Mouse (Mus musculus): ENCODE results near the gene Chrm4. TPM values are rescaled to one million over a fixed set of nuclear protein-coding genes. Genes with fewer than 3 reads are reported as not detected.

The Chrm4 gene
- total RNA-seq, 2 experiments from 2014 or later, result not detected

DNA sequence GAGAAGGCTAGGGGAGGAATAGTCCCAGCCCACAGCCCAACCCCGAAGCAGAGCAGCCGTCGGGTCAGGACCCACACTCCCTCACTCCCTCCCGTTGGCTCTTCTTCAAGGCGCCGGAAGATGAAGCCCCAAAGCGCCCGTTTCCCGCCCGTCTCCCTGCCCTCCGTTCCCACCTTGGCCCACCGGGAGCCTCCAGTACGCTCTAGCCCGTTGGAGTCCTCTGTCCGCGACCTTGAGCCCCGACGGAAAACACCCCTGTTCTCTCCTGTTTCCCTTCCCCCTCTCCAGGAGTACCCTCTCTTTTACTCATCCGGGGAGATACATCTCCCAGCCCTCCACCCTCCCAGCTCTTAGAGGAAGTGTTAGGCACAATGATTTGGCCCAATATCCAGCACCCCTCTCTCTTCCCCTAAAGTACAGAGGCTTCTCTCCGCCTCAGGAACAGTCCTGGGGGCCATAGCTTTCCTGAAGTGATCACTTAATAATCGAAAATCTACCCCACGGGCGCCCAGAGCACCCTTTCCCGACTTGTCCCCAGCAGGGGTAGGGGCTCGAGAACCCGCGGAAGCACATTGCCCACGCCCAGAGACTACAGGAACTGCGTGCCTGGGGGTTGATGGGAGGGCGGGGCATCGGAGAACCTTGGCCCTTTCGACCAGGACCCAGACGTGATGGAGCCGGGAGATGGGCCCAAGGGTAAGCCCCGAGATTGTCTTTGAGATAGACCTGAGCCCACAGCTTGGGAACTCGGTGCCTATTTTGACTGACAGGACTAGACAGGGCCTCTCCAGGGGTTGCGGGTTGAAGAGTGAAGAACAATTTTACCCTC is 4.2 kb upstream of the Chrm4 start:
- DNase-seq (ENCODE audit: low spot score), result no peak

DNA sequence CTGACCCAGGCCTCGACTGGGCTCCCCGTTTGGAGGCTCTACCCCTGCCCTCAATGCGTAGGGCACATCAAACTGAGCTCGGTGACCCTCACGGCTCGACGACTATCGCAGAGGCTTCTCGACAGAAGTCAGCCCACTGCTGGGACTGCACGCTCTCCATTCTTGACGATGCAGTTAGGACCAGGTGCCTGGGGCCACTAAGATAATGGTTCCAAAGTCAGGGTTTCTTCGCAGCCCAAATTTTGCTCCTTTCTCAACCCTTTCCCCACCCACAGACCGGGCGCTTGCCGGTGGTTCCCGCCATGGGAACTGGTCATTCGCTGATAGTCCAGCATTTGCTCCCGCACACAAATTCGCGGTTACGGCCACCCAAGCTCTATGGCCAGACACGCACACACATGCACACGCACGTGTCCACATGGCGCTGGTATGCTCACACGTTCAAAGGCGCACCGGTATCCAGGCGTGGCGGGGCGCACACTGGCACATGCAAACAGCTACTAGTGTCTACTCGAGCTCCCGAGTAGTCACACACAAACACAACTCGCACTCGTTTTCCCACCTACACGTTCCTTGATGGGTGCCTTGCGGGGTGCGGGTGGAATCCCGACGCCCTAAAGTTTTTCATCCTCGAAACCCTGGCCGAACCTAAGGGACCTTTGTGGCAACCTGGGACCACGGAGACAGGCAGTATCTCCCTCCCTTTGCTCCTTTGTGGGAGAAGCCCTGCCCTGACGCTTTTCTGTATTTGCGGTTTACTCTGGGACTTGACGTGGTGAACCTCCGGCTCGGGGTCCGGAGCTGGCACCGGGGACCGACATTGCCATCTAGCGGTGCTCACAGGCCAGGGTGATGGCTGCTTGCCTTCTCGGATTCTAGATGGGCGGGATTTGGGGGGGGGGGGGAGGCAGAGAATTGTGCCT is 3.4 kb upstream of the Chrm4 start:
- DNase-seq (ENCODE audit: low spot score), result peak; percentile 64

DNA sequence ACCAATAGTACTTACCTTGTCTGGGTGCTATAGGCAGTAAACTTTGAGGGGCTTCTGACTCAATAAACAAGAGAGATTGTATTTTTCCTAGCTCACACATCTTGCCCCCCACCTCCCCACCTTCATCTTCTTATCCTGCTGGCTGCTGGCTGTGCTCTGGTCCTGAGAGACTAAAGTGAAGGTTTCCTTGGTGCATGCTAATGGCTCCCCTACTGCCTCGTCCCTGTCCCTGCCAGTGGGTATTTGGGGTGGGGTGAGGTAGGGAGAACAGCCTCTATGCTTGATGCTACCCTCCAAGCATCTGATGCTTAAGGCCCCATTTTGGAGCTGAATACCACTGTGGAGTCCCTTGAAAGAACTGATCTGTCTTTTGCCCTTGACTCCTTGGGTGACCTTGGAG is 2.3 kb upstream of the Chrm4 start:
- DNase-seq (ENCODE audit: low spot score), result no peak

DNA sequence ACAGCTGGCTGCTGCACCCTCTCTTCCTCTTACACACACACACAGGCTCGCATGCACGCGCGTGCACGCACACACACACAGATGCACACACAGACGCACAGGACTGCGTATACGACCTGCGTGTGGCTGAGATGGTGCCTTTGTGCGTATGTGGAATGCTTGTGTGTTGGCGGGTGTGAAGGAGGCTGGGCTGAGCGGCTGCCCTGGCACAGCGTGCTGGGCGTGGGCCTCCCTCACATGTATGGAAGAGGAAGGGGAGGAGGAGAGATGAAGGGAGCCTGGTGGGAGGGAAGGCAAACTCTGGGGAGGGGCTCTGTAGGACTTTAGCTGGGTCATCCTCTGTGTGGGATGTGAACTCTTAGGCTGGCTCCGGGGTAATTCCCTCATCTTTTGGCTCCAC is 1.6 kb upstream of the Chrm4 start:
- no peak for DNase-seq (ENCODE audit: low spot score)

DNA sequence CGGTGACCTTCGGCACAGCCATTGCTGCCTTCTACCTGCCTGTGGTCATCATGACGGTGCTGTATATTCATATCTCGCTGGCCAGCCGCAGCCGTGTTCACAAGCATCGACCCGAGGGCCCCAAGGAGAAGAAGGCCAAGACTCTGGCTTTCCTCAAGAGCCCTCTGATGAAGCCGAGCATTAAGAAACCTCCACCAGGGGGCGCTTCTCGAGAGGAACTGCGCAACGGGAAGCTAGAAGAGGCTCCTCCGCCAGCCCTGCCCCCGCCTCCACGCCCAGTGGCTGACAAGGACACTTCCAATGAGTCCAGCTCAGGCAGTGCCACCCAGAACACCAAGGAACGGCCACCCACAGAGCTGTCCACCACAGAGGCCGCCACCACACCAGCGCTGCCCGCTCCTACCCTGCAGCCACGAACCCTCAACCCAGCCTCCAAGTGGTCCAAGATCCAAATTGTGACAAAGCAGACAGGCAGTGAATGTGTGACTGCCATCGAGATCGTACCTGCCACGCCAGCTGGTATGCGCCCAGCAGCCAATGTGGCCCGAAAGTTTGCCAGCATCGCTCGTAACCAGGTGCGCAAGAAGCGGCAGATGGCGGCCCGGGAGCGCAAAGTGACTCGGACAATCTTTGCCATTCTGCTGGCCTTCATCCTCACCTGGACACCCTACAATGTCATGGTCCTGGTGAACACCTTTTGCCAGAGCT is 931 bp downstream of the Chrm4 start:
- DNase-seq (ENCODE audit: low spot score), result peak; percentile 73

DNA sequence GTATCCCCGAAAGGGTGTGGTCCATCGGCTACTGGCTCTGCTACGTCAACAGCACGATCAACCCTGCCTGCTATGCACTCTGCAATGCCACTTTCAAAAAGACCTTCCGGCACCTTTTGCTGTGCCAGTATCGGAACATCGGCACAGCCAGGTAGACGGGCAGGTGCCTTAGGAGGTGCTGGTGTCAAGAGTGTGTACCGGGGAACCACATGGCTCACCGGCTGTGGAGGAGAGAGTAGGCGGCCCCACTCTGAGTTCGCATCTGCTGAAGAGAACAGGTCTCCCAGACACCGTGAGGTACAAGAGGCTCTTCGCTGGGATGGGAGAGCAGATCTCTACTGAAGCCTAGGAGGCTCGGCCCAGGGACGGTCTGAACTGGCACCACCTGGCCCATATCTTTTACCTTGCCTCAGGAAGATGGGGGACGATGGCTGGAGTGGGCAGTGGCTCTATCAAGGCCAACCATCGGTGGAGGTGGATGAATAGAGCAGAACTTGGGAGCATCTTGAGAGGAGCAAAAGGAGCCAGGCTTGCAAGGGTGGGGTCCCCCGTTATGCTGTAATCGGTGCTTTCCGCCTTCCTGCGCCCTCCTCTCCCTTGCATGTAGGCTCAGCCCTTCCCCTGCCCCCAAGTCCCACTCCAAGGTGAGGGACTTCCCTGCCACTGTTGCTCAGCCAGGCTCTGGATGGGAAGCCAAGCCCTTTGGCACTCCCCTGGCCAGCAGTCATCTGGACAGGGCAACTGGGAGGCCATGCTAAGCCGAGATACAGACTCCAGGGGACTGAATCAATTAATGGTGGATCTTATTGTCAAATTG is 1.7 kb downstream of the Chrm4 start:
- DNase-seq (ENCODE audit: low spot score), result no peak

DNA sequence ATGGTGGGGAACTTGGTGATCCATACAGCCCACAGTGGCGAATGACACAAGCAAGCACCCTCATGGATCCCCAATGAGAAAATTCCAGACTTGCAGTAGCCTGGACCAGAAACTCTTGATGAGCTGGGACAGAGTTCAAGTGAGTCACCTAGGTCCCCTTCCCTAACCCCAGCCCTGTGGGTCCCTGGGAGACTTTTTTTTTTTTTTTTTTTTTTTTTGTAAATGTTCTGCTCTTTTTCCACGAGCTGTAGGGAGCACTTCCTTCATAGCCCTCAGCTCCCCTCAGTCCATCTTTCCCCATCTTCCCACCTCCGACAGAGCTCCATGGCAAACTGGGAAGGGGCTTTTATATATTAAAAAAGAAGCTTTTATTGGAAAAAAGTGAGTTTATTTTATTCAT is 2.4 kb downstream of the Chrm4 start:
- DNase-seq (ENCODE audit: low spot score), result no peak

DNA sequence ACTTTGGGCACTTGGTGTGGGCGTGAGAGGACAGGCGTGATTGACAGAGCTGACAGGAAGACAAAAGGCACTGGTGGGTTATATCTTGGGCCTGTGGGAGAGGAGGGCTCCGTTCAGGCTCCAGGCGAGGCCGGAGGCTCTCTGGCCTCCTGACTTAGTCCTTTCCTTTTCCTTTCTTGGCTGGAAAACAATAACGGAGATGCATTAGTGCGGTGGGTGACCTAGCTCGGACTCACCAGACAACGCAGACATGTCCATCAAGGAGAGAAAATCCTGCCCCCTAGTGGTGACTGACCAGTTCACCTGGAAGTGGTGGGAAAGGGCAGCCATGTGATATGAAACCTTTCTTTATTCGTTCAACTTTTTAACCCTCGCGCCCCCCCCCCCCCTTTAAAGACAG is 2.9 kb downstream of the Chrm4 start:
- peak; percentile 74 for DNase-seq (ENCODE audit: low spot score)

DNA sequence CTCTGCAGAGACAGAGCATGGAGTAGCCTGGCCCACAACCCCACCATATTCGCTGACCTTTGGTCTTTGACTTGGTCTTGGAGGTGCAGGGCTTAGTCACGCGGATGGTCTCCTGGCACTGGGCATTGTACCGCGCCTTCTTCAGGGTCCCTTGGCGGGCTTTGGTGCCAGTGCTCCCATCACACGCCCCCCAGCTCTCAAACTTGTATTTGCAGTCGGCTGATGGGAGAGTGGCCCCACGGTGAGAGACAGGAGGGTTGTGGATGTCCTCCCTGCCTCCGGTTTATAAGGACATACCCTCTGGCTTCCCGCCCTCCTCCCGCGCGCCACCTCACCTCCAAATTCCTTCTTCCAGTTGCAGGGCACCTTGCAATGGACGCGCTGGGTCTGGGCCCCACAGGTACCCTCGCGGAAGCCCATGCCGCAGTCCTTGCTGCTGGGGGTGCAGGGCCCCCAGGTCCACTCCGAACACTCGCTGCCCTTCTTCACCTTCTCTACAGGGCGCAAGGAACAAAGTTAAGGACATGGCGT is 3.8 kb downstream of the Chrm4 start:
- DNase-seq (ENCODE audit: low spot score), result no peak

DNA sequence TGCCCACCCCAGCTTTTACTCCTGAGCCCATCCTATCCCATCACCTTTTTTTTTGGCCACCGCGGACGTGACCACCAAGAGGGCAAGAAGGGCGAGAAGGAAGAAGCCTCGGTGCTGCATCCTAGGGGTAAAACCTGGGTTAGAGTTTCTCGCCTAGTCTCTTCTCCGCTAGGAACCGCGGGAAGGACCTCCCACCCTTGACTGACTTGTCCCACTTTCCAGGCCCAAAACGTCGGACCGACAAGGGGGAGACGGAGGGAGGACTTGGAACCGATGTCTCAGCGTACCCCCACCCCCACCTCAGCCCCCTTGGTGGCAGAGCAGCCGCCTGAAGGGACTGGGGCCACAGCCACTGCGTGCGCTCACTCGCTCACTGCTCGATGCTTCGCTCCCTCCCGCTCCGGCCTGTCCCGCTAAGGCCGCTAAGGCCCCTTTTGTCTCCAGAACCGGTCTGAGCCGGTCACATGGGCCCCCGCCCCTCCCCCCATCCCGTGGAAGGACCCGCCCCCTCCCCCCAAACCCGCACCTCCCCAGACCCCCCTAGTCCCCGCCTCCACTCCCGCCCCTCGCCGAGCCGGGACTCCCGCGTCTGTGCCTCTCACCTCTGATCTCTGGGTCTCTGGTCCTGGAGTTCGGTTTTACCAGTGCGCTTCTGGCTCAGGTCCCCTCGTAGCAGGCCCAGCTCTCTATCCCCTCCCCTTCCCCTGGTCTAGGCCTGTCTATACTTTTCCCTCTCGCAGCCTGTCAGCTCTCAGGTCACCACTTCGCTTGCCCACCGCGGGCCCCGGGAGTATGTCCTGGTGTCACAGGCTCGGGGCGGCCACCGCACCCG is 4.5 kb downstream of the Chrm4 start:
- DNase-seq (ENCODE audit: low spot score), result no peak

DNA sequence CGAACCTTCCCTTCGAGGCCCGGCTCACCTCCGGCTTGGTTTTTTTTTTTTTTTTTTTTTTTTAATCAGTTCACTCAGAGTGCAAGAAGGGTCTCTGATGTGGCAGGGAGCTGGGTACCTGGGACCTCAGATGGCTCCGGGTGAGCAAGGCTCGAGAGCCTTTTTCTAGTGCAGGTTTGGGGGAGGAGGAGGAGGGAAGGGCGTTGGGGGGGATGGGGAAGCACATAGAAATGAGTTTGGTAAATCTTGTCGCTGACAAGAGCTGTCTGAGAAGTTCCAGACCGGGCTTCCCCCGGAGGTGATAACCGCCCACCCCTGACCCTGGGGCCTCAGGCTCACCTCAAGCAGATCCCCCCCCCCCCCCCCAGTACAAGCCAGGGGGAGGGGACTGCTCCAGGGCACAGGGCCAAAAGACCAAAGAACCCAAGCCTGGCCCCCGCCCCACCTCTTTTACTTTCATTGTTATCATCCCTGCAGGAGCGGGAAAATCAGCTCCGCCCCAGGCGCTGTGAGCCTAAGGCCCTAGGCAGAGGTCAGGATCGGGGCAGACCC is 5.2 kb downstream of the Chrm4 start, which contains the start of gene Mdk:
Mdk (minus strand) TSS at position 138 of the 552 bp plus-strand sequence.
- no peak for DNase-seq (ENCODE audit: low spot score)

DNA sequence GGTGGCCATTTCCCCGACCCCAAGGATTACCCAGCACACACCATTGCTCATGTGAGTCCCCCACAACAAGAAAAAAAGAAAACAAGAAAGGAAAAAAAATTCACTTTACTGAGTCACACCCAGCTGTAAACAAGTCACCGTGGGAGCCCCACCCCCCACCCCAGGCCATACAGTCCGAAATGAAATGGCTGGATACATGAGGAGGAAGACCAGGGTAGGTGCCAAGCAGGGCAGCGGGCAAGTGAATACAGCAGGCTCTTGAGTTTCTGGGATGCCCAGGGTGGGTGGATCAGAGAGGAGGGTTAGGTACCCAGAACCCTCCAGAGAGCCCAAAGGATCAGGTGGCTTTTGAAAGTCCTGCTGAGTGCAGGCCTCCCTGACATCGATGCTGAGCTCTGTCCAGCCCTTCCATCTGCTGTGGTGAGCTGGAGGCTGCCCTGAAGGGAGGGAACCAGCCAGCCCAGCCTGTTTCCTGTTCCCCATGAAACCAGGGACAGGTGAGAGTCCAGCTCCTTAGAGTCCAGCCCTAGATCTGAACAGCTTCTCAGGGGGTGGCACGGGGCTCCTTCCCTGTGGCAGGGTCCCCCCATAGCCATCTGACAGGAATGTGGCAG is 5.8 kb downstream of the Chrm4 start:
- DNase-seq (ENCODE audit: low spot score), result no peak

DNA sequence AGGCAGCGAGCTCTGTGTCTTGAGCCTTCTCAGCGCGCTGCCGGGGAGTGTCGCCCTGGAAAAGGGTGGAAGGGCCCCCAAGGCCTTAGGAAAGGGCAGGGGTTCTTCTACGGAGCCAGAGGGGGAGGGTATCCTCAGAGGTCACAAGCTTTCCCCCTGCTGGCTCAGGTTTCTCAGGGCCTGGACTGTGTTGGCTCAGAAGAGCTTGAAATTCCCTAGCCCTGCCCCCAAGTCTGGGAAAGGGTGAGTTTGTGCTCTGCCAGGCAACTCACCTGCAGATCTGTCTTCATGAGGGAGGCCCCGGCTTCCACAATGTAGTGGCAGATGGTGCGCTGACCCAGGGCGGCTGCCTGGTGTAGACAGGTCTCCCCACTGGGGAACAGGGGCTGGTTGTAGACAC is 6.4 kb downstream of the Chrm4 start:
- DNase-seq (ENCODE audit: low spot score), result no peak

DNA sequence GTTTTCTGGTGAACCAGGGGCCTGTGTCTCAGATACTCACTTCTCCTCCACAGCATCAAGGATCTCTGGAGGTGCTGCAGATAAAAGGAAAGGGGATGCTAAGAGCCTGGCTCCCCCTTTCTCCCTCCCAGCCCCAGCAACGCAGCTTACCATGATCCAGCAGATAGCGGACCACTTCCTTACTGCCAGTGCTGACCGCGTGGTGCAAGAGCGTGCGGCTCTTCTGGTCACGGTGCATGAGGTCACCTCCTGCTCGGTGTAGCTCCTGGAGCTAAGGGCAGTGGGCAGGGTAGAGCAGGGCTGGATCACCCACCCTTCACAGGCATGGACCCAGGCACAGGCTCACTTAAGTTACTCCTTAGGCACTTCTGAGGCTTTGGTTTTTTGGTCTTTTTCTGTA is 7.0 kb downstream of the Chrm4 start:
- no peak for DNase-seq (ENCODE audit: low spot score)

DNA sequence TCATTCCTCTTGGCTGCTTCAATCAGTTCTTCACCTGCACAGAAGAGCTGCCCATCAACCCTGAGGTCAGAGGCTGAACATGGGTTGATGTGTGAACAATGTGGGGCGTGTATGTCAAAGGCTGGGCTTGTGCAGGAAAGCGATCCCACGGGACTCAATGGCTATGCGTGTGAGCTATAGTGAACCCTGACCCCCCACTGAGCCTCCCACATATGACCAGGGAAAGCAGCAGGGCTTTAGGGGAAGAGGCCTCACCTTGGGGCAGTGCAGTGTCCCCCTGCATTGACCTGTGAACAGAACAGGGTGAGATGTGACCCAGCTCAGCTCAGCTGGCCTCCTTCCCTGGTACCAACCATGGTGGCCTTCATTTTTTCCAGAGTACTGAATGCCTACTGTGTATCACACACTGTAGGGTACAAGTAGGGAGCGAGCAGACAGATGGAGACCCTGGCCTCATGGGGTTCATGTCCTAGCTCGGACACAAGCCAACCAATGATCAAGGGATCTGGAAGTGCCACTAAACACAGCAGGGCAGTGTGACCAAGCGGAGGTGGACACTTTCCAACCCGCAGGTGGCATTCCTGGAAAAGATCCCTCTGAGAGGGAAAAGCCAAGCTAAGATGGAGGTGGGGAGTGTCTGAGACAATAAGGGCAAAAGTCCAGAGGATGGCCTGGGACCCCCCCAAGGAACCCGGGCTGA is 7.9 kb downstream of the Chrm4 start:
- no peak for DNase-seq (ENCODE audit: low spot score)

DNA sequence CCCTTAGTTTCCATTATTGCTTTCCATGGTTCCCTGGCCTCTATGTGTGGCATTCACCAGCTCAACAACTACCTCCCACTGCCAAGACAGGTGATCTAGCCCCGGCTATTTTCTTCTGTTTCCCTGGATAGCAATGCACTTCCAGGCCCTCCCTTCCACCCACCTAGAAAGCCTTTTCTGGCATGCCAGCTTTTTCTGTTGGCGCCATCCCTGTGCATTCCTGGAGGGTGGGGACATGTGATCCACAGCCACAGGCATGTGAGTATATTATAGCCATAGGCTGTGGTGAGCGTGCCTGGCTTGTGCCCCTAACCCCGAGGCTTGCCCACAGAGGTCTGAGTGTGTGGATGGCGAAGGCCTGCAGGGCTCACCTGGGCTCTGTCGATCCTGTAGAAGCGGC is 9.1 kb downstream of the Chrm4 start:
- no peak for DNase-seq (ENCODE audit: low spot score)

DNA sequence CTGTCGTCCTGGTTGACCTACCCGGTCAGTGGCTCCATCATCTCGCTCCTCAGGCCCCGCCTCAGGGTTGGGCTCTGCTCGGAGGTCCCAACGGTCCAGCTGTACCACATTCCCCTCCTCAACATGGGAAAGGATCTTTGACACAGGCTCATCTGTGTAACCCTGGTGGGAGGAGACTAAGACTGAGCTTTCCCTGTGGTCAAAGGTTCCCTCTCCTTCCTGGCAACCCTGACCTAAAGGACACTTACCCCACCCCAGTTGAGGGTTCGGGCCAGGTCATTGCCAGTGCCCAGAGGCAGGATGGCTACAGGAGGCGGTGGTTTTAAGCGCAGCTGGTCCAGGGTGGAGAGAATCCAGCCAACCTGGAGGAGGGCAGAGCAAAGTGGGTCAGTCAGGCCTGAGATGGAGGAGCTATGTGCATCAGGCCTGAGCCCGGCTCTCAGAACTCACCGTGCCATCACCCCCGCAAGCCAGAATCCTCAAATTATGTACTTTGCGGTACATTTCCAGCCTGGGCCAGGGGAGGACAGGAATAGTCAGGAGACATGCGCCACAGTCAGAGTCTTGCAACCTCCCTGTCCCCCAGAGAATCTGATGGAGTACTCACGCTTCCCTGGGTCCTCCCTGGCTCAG is 12.4 kb downstream of the Chrm4 start:
- no peak for DNase-seq (ENCODE audit: low spot score)

DNA sequence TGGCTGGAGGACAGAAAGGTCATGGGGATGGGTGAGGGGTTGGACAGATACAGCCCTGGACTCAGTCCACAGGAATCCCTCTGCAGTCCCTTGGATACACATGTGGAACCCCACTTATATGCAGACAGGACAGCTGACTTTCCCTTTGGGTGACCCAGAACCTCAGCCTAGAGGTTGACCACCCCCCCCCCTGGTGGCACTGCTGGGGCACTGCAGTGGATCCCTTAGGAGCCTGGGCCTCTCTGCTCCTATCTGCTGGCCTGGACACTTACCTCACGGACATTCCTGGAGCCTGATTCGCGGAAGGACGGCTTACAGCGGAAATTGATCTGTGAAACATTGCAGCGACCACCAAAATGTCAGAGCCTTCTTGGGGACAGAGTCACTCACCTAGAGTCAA is 15.3 kb downstream of the Chrm4 start:
- no peak for DNase-seq (ENCODE audit: low spot score)

All from gastrocnemius, adult 18-20 months (tissue).